Mouse (Mus musculus): ENCODE data around the gene Rec114.

DNA sequence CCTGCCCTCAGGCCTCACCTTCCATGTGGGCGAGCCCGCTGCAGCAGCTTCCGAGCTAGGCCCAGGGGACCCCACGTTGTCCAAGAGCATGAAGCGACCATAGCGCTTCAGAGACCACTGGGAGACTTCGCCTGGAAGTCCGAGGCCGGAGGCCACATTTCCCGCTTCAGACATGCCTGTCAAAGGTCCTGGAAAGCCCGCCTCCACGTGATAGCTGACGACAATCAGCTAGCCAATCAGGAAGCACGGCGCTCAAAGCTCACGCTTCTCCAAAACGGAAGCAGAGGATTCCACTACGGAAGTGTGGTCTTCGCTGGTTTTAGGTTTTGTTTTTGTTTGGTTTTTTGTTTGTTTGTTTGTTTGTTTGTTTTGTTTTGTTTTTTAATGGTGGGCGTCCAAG, 2.4 kb downstream of the Rec114 start:
- TF ChIP-seq CTCF (IDR thresholded peaks at IDR 0.05; ENCODE audit: borderline replicate concordance, insufficient read depth, low read length) (no peak), POLR2A (IDR thresholded peaks at IDR 0.05; ENCODE audit: low read depth, low read length) (no peak)
